Mouse (Mus musculus): ENCODE measurements around the gene Palld. TPM values are rescaled to one million over a fixed set of nuclear protein-coding genes. Genes with fewer than 3 reads are reported as not detected.

The Palld gene
- polyA plus RNA-seq, 1 experiment, result 47.5 TPM

- Histone ChIP-seq H3K4me3 (ENCODE audit: insufficient read depth, low read depth, low read length) (peak overlapping the region; percentile 52), H3K4me1 (ENCODE audit: control insufficient read depth, insufficient read depth, low read length) (peaks cover 2% of the 10 kb centered on the region; the same call in 1 of the 2 replicates), H3K27ac (ENCODE audit: insufficient read depth, low read depth, low read length) (no peak overlapping the region), H3K27me3 (replicated peaks; ENCODE audit: control insufficient read depth, insufficient read depth, low read length) (peaks cover 1% of the 10 kb centered on the region; the same call in 1 of the 2 replicates), H3K36me3 (ENCODE audit: control insufficient read depth, insufficient read depth, low read length) (no peaks in the 10 kb centered on the region)
- 3% methylated on average over 44 of the region's 44 CpGs for WGBS
- DNase-seq, result peak; percentile 15
- TF ChIP-seq CTCF (conservative IDR thresholded peaks at IDR 0.05; ENCODE audit: insufficient read depth, insufficient read length, low read depth, low read length) (no peak), POLR2A (IDR thresholded peaks at IDR 0.05; ENCODE audit: low read depth, low read length) (no peak)
These were observed 142.9 kb downstream of the Palld start for GRCm38 (mm10) chr8:61759327-61760189.

- H3K27ac ChIP-seq (ENCODE audit: insufficient read depth, low read depth, low read length), result no peak overlapping the region
- TF ChIP-seq POLR2A (IDR thresholded peaks at IDR 0.05; ENCODE audit: low read depth, low read length) (no peak), CTCF (conservative IDR thresholded peaks at IDR 0.05; ENCODE audit: insufficient read depth, insufficient read length, low read depth, low read length) (no peak)
- no peak overlapping the region for H3K4me3 ChIP-seq (ENCODE audit: insufficient read depth, low read depth, low read length)
- 43% methylated on average over 8 of the region's 8 CpGs for WGBS
- H3K4me1 ChIP-seq (ENCODE audit: control insufficient read depth, insufficient read depth, low read length), result peaks cover 2% of the 10 kb centered on the region; the same call in 1 of the 2 replicates
- peak; percentile 12 for DNase-seq
- H3K36me3 ChIP-seq (ENCODE audit: control insufficient read depth, insufficient read depth, low read length), result no peaks in the 10 kb centered on the region
- peaks cover 1% of the 10 kb centered on the region; the same call in 1 of the 2 replicates for H3K27me3 ChIP-seq (replicated peaks; ENCODE audit: control insufficient read depth, insufficient read depth, low read length)
These were observed 143.7 kb downstream of the Palld start for GRCm38 (mm10) chr8:61758686-61759326.

- H3K4me1 ChIP-seq (ENCODE audit: control insufficient read depth, insufficient read depth, low read length), result peaks cover 2% of the 10 kb centered on the region; the same call in 1 of the 2 replicates
- DNase-seq, result no peak
- no peak overlapping the region for H3K27ac ChIP-seq (ENCODE audit: insufficient read depth, low read depth, low read length)
- no peaks in the 10 kb centered on the region for H3K36me3 ChIP-seq (ENCODE audit: control insufficient read depth, insufficient read depth, low read length)
- WGBS, result 28% methylated on average over 18 of the region's 18 CpGs
- peaks cover 1% of the 10 kb centered on the region; the same call in 1 of the 2 replicates for H3K27me3 ChIP-seq (replicated peaks; ENCODE audit: control insufficient read depth, insufficient read depth, low read length)
- TF ChIP-seq POLR2A (IDR thresholded peaks at IDR 0.05; ENCODE audit: low read depth, low read length), result no peak
- TF ChIP-seq CTCF (conservative IDR thresholded peaks at IDR 0.05; ENCODE audit: insufficient read depth, insufficient read length, low read depth, low read length), result no peak
- H3K4me3 ChIP-seq (ENCODE audit: insufficient read depth, low read depth, low read length), result no peak overlapping the region
These were observed 145.2 kb downstream of the Palld start for GRCm38 (mm10) chr8:61756971-61757965.

- 66% methylated on average over 2 of the region's 2 CpGs for WGBS
- no peak for DNase-seq
- no peak for TF ChIP-seq CTCF (conservative IDR thresholded peaks at IDR 0.05; ENCODE audit: insufficient read depth, insufficient read length, low read depth, low read length)
- no peak for TF ChIP-seq POLR2A (IDR thresholded peaks at IDR 0.05; ENCODE audit: low read depth, low read length)
- peaks cover 2% of the 10 kb centered on the region; the same call in 1 of the 2 replicates for H3K4me1 ChIP-seq (ENCODE audit: control insufficient read depth, insufficient read depth, low read length)
- H3K27ac ChIP-seq (ENCODE audit: insufficient read depth, low read depth, low read length), result no peak overlapping the region
- no peaks in the 10 kb centered on the region; the same call in 1 of the 2 replicates for H3K27me3 ChIP-seq (replicated peaks; ENCODE audit: control insufficient read depth, insufficient read depth, low read length)
- no peaks in the 10 kb centered on the region for H3K36me3 ChIP-seq (ENCODE audit: control insufficient read depth, insufficient read depth, low read length)
- no peak overlapping the region for H3K4me3 ChIP-seq (ENCODE audit: insufficient read depth, low read depth, low read length)
These were observed 147.3 kb downstream of the Palld start for GRCm38 (mm10) chr8:61755186-61755585.

GRCm38 (mm10) chr8:61747070-61747469 lies 155.4 kb downstream of the Palld start:
- WGBS, result 91% methylated on average over 5 of the region's 5 CpGs
- Histone ChIP-seq H3K36me3 (ENCODE audit: control insufficient read depth, insufficient read depth, low read length) (no peaks in the 10 kb centered on the region), H3K4me3 (ENCODE audit: insufficient read depth, low read depth, low read length) (no peak overlapping the region), H3K27ac (ENCODE audit: insufficient read depth, low read depth, low read length) (no peak overlapping the region), H3K4me1 (ENCODE audit: control insufficient read depth, insufficient read depth, low read length) (no peaks in the 10 kb centered on the region), H3K27me3 (replicated peaks; ENCODE audit: control insufficient read depth, insufficient read depth, low read length) (no peaks in the 10 kb centered on the region)
- no peak for TF ChIP-seq CTCF (conservative IDR thresholded peaks at IDR 0.05; ENCODE audit: insufficient read depth, insufficient read length, low read depth, low read length)
- TF ChIP-seq POLR2A (IDR thresholded peaks at IDR 0.05; ENCODE audit: low read depth, low read length), result no peak
- no peak for DNase-seq

- no peak overlapping the region for H3K27ac ChIP-seq (ENCODE audit: insufficient read depth, low read depth, low read length)
- WGBS, result 49% methylated on average over 10 of the region's 10 CpGs
- H3K27me3 ChIP-seq (replicated peaks; ENCODE audit: control insufficient read depth, insufficient read depth, low read length), result no peaks in the 10 kb centered on the region
- DNase-seq, result no peak
- TF ChIP-seq CTCF (conservative IDR thresholded peaks at IDR 0.05; ENCODE audit: insufficient read depth, insufficient read length, low read depth, low read length), result no peak
- no peak for TF ChIP-seq POLR2A (IDR thresholded peaks at IDR 0.05; ENCODE audit: low read depth, low read length)
- H3K4me3 ChIP-seq (ENCODE audit: insufficient read depth, low read depth, low read length), result no peak overlapping the region
- H3K36me3 ChIP-seq (ENCODE audit: control insufficient read depth, insufficient read depth, low read length), result no peaks in the 10 kb centered on the region
- no peaks in the 10 kb centered on the region for H3K4me1 ChIP-seq (ENCODE audit: control insufficient read depth, insufficient read depth, low read length)
These were observed 157.1 kb downstream of the Palld start for GRCm38 (mm10) chr8:61745181-61745980.

Data from kidney, adult 2 months (tissue).